Mouse (Mus musculus): Measurements from ENCODE around the gene Gm43191. TPM values are rescaled to one million over a fixed set of nuclear protein-coding genes. Genes with fewer than 3 reads are reported as not detected.

Gm43191 gene
- total and polyA plus RNA-seq, 3 experiments = 0.39 TPM; not detected in 2

DNA sequence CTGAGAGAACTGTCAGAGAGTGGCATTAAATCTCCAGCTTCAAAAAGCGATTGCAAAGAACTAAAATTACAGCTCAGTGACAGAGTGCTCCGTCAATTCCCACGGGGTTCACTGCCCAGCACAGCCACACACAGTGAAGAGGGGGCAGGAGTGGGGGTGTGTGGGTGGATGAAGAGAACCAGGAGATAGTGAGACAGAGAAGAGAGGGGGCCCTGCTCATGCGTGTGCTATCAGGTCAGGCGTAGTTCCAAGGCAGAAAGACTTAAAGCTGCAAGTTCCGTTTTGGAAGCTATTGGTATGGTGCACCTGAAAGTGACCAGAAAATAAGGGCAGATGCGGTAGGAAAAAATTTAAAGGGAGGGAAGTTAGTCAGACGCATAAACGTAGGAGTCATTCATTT is 29.9 kb upstream of the Gm43191 start (continued):
- no peak for TF ChIP-seq USF1 (IDR thresholded peaks at IDR 0.05; ENCODE audit: low read depth, low read length)
- no peak for TF ChIP-seq MAX (IDR thresholded peaks at IDR 0.05; ENCODE audit: low read length)
- no peak for TF ChIP-seq SIN3A (IDR thresholded peaks at IDR 0.05; ENCODE audit: low read length)

- no peak overlapping the region for H3K27ac ChIP-seq (ENCODE audit: control insufficient read depth, low read depth, low read length)
- peaks cover 24% of the 10 kb centered on the region for H3K79me2 ChIP-seq (ENCODE audit: control insufficient read depth, insufficient read depth, low read length, poor library complexity)
- peak; percentile 14 for DNase-seq (ENCODE audit: low read depth, low spot score)
- TF ChIP-seq GATA1 (IDR thresholded peaks at IDR 0.05; ENCODE audit: low read depth, low read length) = 0 out of 2 replicates have a peak, but pooled peaks have one; percentile 36
- no peak for TF ChIP-seq MYB (IDR thresholded peaks at IDR 0.05; ENCODE audit: low read depth, low read length)
- TF ChIP-seq TBP (IDR thresholded peaks at IDR 0.05; ENCODE audit: low read depth, low read length) = no peak
- TF ChIP-seq EP300 (IDR thresholded peaks at IDR 0.05; ENCODE audit: low read depth in 1 of 2, low read length in 2 of 2) = peak in 1 of 2 experiments; percentile 16; a peak in 1 of 4 replicates
- TF ChIP-seq MYC (IDR thresholded peaks at IDR 0.05; ENCODE audit: low read depth, low read length) = no peak
- H3K9me3 ChIP-seq (replicated peaks; ENCODE audit: insufficient read depth, low read length) = no peaks in the 10 kb centered on the region
- no peak overlapping the region for H3K9ac ChIP-seq (ENCODE audit: control insufficient read depth, low read depth, low read length, poor library complexity, severe bottlenecking)
- H3K4me1 ChIP-seq (ENCODE audit: control insufficient read depth in 1 of 2, insufficient read depth in 2 of 2, low read length in 2 of 2) = peaks cover 9 to 10% of the 10 kb centered on the region in 2 experiments
- H3K36me3 ChIP-seq (ENCODE audit: control insufficient read depth in 1 of 2, insufficient read depth in 2 of 2, low read length in 2 of 2) = peaks cover 10 to 21% of the 10 kb centered on the region in 2 experiments
- no peaks in the 10 kb centered on the region for H3K27me3 ChIP-seq (ENCODE audit: control insufficient read depth in 1 of 2, insufficient read depth in 2 of 2, low read length in 2 of 2)
- no peak overlapping the region for H3K4me3 ChIP-seq (ENCODE audit: control insufficient read depth in 1 of 2, insufficient read depth in 1 of 2, low read depth in 2 of 2, low read length in 2 of 2)
Measured at GRCm38 (mm10) chr3:116705637-116706204, 24.7 kb upstream of the Gm43191 start.

DNA sequence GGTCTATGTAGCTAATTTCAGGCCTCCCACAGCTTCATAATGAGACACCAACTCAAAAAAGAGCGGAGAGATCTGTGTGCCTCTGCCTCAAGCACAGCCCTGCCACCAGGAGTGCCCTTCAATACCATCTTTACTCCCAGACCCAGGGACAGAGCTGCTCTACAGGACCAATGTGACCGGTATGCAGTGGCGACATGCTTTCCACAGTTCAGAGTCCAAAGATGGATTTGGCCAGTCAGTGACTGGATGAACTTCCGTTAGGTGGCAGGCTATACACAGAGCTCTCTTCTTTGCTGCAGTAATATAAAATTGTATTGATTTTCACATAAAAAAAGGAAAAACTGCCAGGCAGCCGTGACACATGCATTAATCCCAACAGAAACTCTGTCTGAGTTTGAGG is 22.8 kb upstream of the Gm43191 start:
- H3K36me3 ChIP-seq (ENCODE audit: control insufficient read depth in 1 of 2, insufficient read depth in 2 of 2, low read length in 2 of 2) = peaks cover 10 to 23% of the 10 kb centered on the region in 2 experiments
- H3K27ac ChIP-seq (ENCODE audit: control insufficient read depth, low read depth, low read length) = no peak overlapping the region

DNA sequence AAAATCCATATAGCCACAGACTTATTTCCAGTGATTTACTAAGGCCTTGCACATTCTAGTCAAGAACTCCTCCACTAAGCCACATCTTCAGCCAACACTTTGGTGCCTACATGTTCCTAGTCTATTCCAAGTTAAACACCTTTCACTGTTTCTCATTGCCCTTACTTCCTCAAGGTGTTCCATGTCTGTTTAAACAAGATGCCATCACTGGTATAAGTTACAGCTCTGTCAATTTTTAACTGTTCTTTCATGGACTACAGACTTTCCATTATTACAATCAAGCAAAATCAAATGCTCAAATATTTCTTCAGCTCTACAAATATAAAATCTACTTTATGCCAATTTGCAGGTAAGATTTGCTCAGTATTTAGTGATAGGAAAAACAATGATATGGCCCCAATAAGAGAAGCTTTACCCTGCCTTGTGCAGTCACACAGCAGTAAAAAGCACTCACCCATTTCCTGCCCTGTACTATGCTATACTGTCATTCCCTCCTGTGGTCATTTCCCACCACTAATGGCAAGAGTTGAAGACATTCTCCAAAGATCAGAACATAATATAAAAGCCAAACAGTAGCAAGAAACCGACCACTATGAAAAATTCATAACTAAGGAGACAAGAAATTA is 21.7 kb upstream of the Gm43191 start:
- Histone ChIP-seq H3K27ac (ENCODE audit: control insufficient read depth, low read depth, low read length) (no peak overlapping the region), H3K27me3 (ENCODE audit: control insufficient read depth in 1 of 2, insufficient read depth in 2 of 2, low read length in 2 of 2) (no peaks in the 10 kb centered on the region), H3K4me3 (ENCODE audit: control insufficient read depth in 1 of 2, insufficient read depth in 1 of 2, low read depth in 2 of 2, low read length in 2 of 2) (no peak overlapping the region), H3K4me1 (ENCODE audit: control insufficient read depth in 1 of 2, insufficient read depth in 2 of 2, low read length in 2 of 2) (peaks cover 3 to 16% of the 10 kb centered on the region in 2 experiments), H3K9ac (ENCODE audit: control insufficient read depth, low read depth, low read length, poor library complexity, severe bottlenecking) (no peak overlapping the region), H3K9me3 (replicated peaks; ENCODE audit: insufficient read depth, low read length) (no peaks in the 10 kb centered on the region), H3K79me2 (ENCODE audit: control insufficient read depth, insufficient read depth, low read length, poor library complexity) (peaks cover 20% of the 10 kb centered on the region), H3K36me3 (ENCODE audit: control insufficient read depth in 1 of 2, insufficient read depth in 2 of 2, low read length in 2 of 2) (peaks cover 10 to 25% of the 10 kb centered on the region in 2 experiments)
- TF ChIP-seq CHD2 (IDR thresholded peaks at IDR 0.05; ENCODE audit: low read length) (no peak), EP300 (IDR thresholded peaks at IDR 0.05; ENCODE audit: low read depth in 1 of 2, low read length in 2 of 2) (no peak), ZNF384 (IDR thresholded peaks at IDR 0.05; ENCODE audit: low read depth, low read length) (no peak), MAFK (IDR thresholded peaks at IDR 0.05; ENCODE audit: borderline replicate concordance, low read depth, low read length) (no peak), JUND (IDR thresholded peaks at IDR 0.05; ENCODE audit: low read depth, low read length) (no peak), MEF2A (IDR thresholded peaks at IDR 0.05; ENCODE audit: extremely low read depth, insufficient replicate concordance, low read depth, low read length, poor library complexity, severe bottlenecking) (no peak), CTCF (IDR thresholded peaks at IDR 0.05 in 2 of 3, conservative IDR thresholded peaks at IDR 0.05 in 1 of 3; ENCODE audit: control insufficient read depth in 1 of 3, insufficient read depth in 1 of 3, low read depth in 2 of 3, low read length in 3 of 3, poor library complexity in 1 of 3, severe bottlenecking in 1 of 3) (no peak), TBP (IDR thresholded peaks at IDR 0.05; ENCODE audit: low read depth, low read length) (no peak), POLR2A (IDR thresholded peaks at IDR 0.05; ENCODE audit: control insufficient read depth in 1 of 2, insufficient read depth in 1 of 2, low read depth in 1 of 2, low read length in 2 of 2, poor library complexity in 1 of 2) (no peak), HCFC1 (IDR thresholded peaks at IDR 0.05; ENCODE audit: low read depth, low read length) (no peak), MYC (IDR thresholded peaks at IDR 0.05; ENCODE audit: low read depth, low read length) (no peak), MYB (IDR thresholded peaks at IDR 0.05; ENCODE audit: low read depth, low read length) (no peak), SIN3A (IDR thresholded peaks at IDR 0.05; ENCODE audit: low read length) (no peak), GABPA (IDR thresholded peaks at IDR 0.05; ENCODE audit: low read depth, low read length) (no peak), MAZ (IDR thresholded peaks at IDR 0.05; ENCODE audit: low read depth, low read length) (no peak)
- DNase-seq (ENCODE audit: low read depth, low spot score) = no peak

More for the DNA sequence above, 22.8 kb upstream of the Gm43191 start:
- TF ChIP-seq MAFK (IDR thresholded peaks at IDR 0.05; ENCODE audit: borderline replicate concordance, low read depth, low read length) (no peak), SMC3 (IDR thresholded peaks at IDR 0.05; ENCODE audit: low read depth, low read length) (no peak), EP300 (IDR thresholded peaks at IDR 0.05; ENCODE audit: low read depth in 1 of 2, low read length in 2 of 2) (no peak)
- H3K4me3 ChIP-seq (ENCODE audit: control insufficient read depth in 1 of 2, insufficient read depth in 1 of 2, low read depth in 2 of 2, low read length in 2 of 2) = no peak overlapping the region
- peaks cover 21% of the 10 kb centered on the region for H3K79me2 ChIP-seq (ENCODE audit: control insufficient read depth, insufficient read depth, low read length, poor library complexity)
- H3K9ac ChIP-seq (ENCODE audit: control insufficient read depth, low read depth, low read length, poor library complexity, severe bottlenecking) = no peak overlapping the region
- no peaks in the 10 kb centered on the region for H3K9me3 ChIP-seq (replicated peaks; ENCODE audit: insufficient read depth, low read length)
- peaks cover 3 to 12% of the 10 kb centered on the region in 2 experiments for H3K4me1 ChIP-seq (ENCODE audit: control insufficient read depth in 1 of 2, insufficient read depth in 2 of 2, low read length in 2 of 2)
- H3K27me3 ChIP-seq (ENCODE audit: control insufficient read depth in 1 of 2, insufficient read depth in 2 of 2, low read length in 2 of 2) = no peaks in the 10 kb centered on the region
- no peak for DNase-seq (ENCODE audit: low read depth, low spot score)

All from MEL (cell line).